Mouse (Mus musculus) limb, embryonic 14.5 days (tissue): ENCODE results near the gene Cish. TPM values are rescaled to one million over a fixed set of nuclear protein-coding genes. Genes with fewer than 3 reads are reported as not detected.

ENCODE experiments used
- ATAC-seq: fragments of 200-750 bp; cut with Nextera tagmentation; 2 replicates; pipeline ENCODE4 v1.8.0; 2017; ENCODE audit warnings: low read depth, moderate number of reproducible peaks, moderate TSS enrichment; ENCODE audit not compliant: low FRiP score
- DNase-seq: peaks from one replicate; pipeline ENCODE4 v3.0.0-alpha.2; 2015; ENCODE audit warnings: low spot score
- H3K27ac ChIP-seq: fragments of 300-500 bp; sonication (generic); replicated peaks from 2 replicates; pipeline ENCODE4 v1.5.1; 2014; ENCODE audit warnings: low read depth, mild to moderate bottlenecking, low read length, moderate library complexity, mixed read lengths
- H3K27me3 ChIP-seq: fragments of 300-500 bp; sonication (generic); 2 replicates; pipeline ENCODE4 v1.6.1; 2014; ENCODE audit warnings: low read length, mixed read lengths; ENCODE audit not compliant: control insufficient read depth, insufficient read depth
- H3K36me3 ChIP-seq: fragments of 300-500 bp; sonication (generic); 2 replicates; pipeline ENCODE4 v1.6.1; 2014; ENCODE audit warnings: mild to moderate bottlenecking, low read length, moderate library complexity, mixed read lengths; ENCODE audit not compliant: control insufficient read depth, insufficient read depth
- H3K4me1 ChIP-seq: fragments of 300-500 bp; sonication (generic); 2 replicates; pipeline ENCODE4 v1.6.1; 2014; ENCODE audit warnings: antibody characterized with exemption, low read length, mixed read lengths; ENCODE audit not compliant: control insufficient read depth, insufficient read depth
- H3K4me2 ChIP-seq: fragments of 300-500 bp; sonication (generic); replicated peaks from 2 replicates; pipeline ENCODE4 v1.6.1; 2014; ENCODE audit warnings: low read depth, mild to moderate bottlenecking, low read length, moderate library complexity; ENCODE audit not compliant: severe bottlenecking
- H3K4me3 ChIP-seq: fragments of 300-500 bp; sonication (generic); replicated peaks from 2 replicates; pipeline ENCODE4 v1.5.1; 2014; ENCODE audit warnings: low read length
- H3K9ac ChIP-seq: fragments of 300-500 bp; sonication (generic); 2 replicates; pipeline ENCODE4 v1.6.1; 2014; ENCODE audit warnings: mild to moderate bottlenecking, low read depth, low read length, moderate library complexity; ENCODE audit not compliant: severe bottlenecking
- H3K9me3 ChIP-seq: fragments of 300-500 bp; sonication (generic); 2 replicates; pipeline ENCODE4 v1.6.1; 2016; ENCODE audit warnings: low read length; ENCODE audit not compliant: control insufficient read depth
- POLR2A ChIP-seq: fragments of 200-500 bp; IDR thresholded peaks from 2 replicates; pipeline ENCODE4 v1.8.0; 2012; ENCODE audit warnings: inconsistent platforms, mild to moderate bottlenecking, moderate library complexity, borderline replicate concordance; ENCODE audit not compliant: insufficient read depth, insufficient read length; ENCODE audit errors: extremely low read depth
- WGBS: fragments of 180-500 bp; shearing (Covaris S2); extraction: QIAGEN DNeasy Blood & Tissue Kit; methylation state at CpG from one replicate; pipeline ENCODE4 v1.1.7; 2014; 5-methylcytosine and 5-hydroxymethylcytosine counted together
- polyA plus RNA-seq, 2 experiments: library from polyadenylated mRNA; depleted of rRNA in 1 of 2; stranded (reverse) in 1 of 2; unstranded in 1 of 2; fragments of >200 nt; fragmentation: Nextera tagmentation in 1 of 2; extraction: Ambion mirVana in 1 of 2; gene quantifications; 2 replicates each; pipeline versions ENCODE4 v1.2.1 to v1.2.3; 2012 to 2014

The Cish gene
- polyA plus RNA-seq, 2 experiments = 5.6 to 8.4 TPM

- H3K27ac ChIP-seq = peak overlapping the region; percentile 63
- ATAC-seq = peak; percentile 99
Measured at GRCm38 (mm10) chr9:107296501-107296965, 707 bp downstream of the Cish start.

GRCm38 (mm10) chr9:107297059-107297458 lies 1.2 kb downstream of the Cish start:
- H3K9ac ChIP-seq = peak overlapping the region; percentile 75
- DNase-seq (no peak), ATAC-seq (0 out of 2 replicates have a peak, but pooled peaks have one; percentile 6)
- no peaks in the 10 kb centered on the region for H3K9me3 ChIP-seq
- peaks cover 12% of the 10 kb centered on the region for H3K4me1 ChIP-seq
- peaks cover 18% of the 10 kb centered on the region for H3K36me3 ChIP-seq
- H3K4me2 ChIP-seq = peak overlapping the region; percentile 92
- H3K27me3 ChIP-seq = no peaks in the 10 kb centered on the region
- peak overlapping the region; percentile 69 for H3K4me3 ChIP-seq
- 14% methylated on average over 16 of the region's 16 CpGs for WGBS
- peak overlapping the region; percentile 63 for H3K27ac ChIP-seq
- no peak for TF ChIP-seq POLR2A

More at GRCm38 (mm10) chr9:107296501-107296965, 707 bp downstream of the Cish start:
- H3K4me1 ChIP-seq = peaks cover 12% of the 10 kb centered on the region
- peak overlapping the region; percentile 69 for H3K4me3 ChIP-seq
- H3K9ac ChIP-seq = peak overlapping the region; percentile 75
- peak overlapping the region; percentile 92 for H3K4me2 ChIP-seq
- H3K27me3 ChIP-seq = no peaks in the 10 kb centered on the region
- peaks cover 14% of the 10 kb centered on the region for H3K36me3 ChIP-seq
- WGBS = 1% methylated on average over 30 of the region's 31 CpGs
- DNase-seq = peak; percentile 98
- no peaks in the 10 kb centered on the region for H3K9me3 ChIP-seq
- no peak for TF ChIP-seq POLR2A

GRCm38 (mm10) chr9:107297658-107298057 lies 1.8 kb downstream of the Cish start:
- H3K9ac ChIP-seq = no peak overlapping the region
- DNase-seq = no peak

GRCm38 (mm10) chr9:107298059-107298780 lies 2.4 kb downstream of the Cish start:
- Histone ChIP-seq H3K9me3 (no peaks in the 10 kb centered on the region), H3K4me2 (peak overlapping the region; percentile 92), H3K9ac (no peak overlapping the region), H3K27me3 (no peaks in the 10 kb centered on the region), H3K4me1 (peaks cover 12% of the 10 kb centered on the region), H3K36me3 (peaks cover 22% of the 10 kb centered on the region), H3K27ac (no peak overlapping the region), H3K4me3 (no peak overlapping the region; the same call in 1 of the 2 replicates)
- DNase-seq (no peak), ATAC-seq (no peak)
- TF ChIP-seq POLR2A = no peak
- 65% methylated on average over 8 of the region's 8 CpGs for WGBS

More at GRCm38 (mm10) chr9:107297658-107298057, 1.8 kb downstream of the Cish start:
- TF ChIP-seq POLR2A = no peak
- ATAC-seq = no peak
- WGBS = 81% methylated on average over 4 of the region's 4 CpGs
- H3K9me3 ChIP-seq = no peaks in the 10 kb centered on the region
- peak overlapping the region; percentile 92 for H3K4me2 ChIP-seq
- no peak overlapping the region for H3K27ac ChIP-seq
- peaks cover 12% of the 10 kb centered on the region for H3K4me1 ChIP-seq
- H3K4me3 ChIP-seq = peak overlapping the region; percentile 69
- H3K36me3 ChIP-seq = peaks cover 22% of the 10 kb centered on the region
- no peaks in the 10 kb centered on the region for H3K27me3 ChIP-seq

GRCm38 (mm10) chr9:107298876-107299275 lies 3.0 kb downstream of the Cish start:
- TF ChIP-seq POLR2A = no peak
- Histone ChIP-seq H3K27ac (no peak overlapping the region), H3K4me3 (no peak overlapping the region), H3K4me1 (peaks cover 12% of the 10 kb centered on the region), H3K27me3 (no peaks in the 10 kb centered on the region), H3K9ac (no peak overlapping the region), H3K9me3 (no peaks in the 10 kb centered on the region), H3K36me3 (peaks cover 22% of the 10 kb centered on the region), H3K4me2 (no peak overlapping the region)
- DNase-seq = no peak
- WGBS = 77% methylated on average over 6 of the region's 6 CpGs
- no peak for ATAC-seq
